Mouse (Mus musculus): ENCODE measurements at regions not wholly inside any gene's neighbourhood (a gene's known extent, or its start where the extent isn't known, plus 50 kb on each side); places are given as distances from the start of the nearest gene placed in this dataset.

DNA sequence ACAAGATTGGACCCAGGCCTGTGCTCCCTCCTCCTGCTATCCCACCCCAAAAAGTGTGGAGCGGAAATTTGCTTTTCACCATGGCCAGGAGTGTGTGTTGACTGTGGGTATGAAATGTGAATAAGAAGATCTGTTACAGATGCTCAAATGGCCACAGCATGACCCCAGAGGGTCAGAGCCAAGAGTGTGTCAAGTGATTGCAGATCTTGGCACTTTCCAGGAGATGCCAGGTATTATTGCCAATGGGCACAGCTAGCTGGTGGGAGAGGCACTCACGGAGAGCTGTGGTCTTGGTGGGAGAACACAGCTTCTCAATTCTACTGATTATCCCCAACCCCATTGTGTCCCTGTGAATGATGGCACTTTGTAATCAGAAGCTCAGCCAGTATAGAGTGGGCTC is 62.7 kb downstream of the Smim20 start:
- no peak for DNase-seq

DNA sequence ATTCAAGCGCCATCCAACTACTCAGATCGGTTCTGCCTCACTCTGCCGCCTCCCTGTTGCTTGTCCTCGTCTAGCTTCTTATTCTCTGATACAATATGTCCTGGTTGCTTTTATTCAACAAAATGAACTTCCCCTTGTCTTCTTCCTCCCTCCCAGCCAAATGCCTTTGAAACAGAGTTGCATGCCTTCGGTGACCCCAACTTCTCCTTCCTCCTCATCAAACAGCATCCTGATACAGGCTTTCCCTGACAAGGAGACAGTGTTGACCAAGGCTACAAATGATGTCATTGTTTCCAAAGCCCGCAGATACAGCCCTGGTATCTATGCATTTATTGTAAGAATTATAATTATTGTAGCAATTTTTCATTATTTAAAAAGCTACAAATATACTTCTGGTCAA is 69.8 kb downstream of the Smim20 start:
- DNase-seq = no peak

DNA sequence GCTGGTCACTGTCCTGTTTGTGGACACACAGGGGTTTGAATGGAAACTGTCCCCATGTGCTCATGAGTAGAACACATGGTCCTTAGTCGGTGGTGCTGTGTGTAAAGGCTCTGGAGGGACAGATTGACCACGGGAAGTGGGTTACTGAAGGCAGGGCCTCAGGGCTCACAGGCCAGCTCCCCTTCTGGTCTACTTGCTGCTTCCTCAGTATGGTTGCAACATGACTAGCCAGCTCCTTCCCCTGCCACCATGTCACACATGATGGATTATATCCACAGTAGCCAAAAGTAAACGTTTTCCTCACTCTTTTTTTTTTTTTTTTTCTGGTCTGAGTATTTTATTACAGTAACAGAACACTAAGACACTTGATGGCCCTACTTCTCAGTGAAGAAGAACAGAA is 70.9 kb downstream of the Smim20 start:
- DNase-seq = no peak

DNA sequence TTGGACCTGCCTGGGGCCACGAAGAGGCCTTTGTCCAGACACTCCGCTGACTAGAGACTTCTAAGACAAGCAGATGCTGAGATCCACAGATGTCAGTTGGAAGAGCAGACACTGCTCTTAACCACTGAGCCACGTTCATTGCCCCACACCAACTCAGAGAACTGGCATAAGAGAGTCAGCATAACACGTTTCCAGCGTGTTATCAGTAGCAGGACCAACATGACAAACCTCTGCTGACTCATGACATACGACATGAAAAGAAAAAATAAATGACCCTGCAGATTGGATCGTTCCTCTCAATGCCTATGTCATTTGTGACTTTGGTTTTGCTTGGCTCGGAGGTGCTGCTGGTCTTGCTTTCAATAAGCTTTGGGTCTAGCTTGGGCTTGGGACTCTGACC is 78.3 kb downstream of the Smim20 start:
- DNase-seq = no peak

DNA sequence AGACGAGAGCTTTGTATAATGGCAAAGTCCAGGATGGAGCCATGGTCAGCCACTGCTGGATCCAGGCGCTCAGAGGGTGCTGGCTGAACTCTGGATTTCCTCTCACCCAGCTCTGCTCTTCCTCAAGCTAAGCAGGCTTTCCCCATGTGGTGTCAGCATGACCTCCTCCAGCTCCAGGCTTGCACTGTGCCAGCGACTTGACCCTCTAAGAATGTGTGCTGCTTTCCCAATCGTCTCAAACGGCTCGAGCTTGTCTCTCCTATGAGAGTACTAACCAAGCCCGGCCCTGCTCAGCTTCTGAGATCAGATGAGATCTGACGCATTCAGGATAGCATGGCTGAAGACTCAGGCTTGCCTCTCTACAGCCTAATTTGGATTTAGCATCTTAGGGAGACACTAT is 79.1 kb downstream of the Smim20 start:
- no peak for DNase-seq

DNA sequence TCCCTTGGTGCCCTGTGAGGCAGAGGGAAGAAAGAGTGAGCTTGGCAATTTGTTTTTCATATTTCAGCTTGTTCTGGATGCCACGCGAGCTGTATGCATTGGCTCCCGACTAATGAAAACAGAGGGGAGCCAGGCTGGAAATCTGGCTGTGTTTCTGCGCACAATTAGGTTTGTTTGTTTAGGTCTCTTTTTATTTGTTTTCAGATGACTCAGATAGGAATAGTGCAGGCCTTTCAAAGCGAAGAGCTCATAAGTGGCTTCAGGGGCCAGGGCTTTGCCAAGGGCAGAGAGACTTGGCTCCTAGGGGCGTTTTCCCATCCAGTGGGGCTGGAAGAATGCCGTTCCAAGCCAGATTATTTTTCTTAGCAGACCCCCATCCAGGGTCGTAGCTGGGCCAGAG is 79.9 kb downstream of the Smim20 start:
- no peak for DNase-seq

DNA sequence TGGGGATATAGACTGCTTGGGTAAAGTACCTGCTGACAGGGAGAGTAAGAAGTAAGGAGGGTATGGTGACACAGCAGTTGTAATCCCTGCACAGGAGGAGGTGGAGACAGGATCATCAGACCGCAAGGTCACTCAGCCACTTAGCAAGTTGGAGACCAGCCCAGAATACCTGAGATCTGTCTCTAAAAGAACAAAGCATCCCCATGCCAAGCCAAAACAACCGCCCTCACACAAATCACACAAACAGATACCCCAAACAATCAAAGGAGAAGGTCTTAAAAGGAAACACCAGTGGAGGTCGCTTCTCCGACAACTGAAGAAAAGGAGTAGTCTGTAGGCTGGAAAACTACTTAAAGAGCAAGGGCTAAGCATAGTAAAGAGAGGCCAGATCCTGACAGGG is 86.0 kb downstream of the Smim20 start:
- DNase-seq = no peak

DNA sequence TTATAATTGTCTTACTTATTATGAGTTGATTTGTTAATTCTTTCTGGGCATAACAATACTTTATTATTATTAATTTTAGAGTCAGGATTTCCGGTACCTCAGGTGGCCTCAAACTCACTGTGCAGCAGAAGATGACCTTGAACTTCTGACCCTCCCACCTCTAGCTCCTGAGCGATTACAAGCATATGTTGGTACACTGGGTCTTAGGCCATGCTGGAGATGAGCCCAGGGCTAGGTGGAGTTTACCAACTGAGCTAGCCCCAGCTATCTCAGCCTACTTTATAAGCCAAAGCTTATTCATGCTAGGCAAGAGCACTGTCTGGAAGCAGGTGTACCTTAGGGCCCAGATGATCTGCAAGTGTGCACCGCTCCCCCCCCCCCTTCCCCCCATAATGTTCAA is 87.4 kb downstream of the Smim20 start:
- no peak for DNase-seq

DNA sequence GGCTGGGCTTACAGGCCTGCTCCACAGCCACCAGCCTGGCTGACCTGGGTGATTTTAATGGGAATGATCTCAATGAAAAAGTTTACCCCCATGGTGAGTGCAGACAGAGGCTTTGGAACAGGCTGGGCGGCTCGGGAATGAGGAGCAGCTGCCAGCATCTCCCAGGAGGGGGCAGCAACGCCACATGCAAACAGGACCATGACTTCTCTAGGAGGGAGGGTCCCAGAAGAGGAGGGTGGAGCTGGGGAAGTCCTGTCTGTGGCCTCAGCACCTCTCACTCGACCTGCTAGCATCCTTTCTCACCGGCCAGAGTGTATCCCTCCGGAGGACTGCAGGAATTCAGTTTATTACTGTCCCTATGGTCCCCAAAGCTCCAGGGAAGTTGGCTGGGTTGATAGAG is 88.2 kb downstream of the Smim20 start:
- DNase-seq = peak; percentile 89

DNA sequence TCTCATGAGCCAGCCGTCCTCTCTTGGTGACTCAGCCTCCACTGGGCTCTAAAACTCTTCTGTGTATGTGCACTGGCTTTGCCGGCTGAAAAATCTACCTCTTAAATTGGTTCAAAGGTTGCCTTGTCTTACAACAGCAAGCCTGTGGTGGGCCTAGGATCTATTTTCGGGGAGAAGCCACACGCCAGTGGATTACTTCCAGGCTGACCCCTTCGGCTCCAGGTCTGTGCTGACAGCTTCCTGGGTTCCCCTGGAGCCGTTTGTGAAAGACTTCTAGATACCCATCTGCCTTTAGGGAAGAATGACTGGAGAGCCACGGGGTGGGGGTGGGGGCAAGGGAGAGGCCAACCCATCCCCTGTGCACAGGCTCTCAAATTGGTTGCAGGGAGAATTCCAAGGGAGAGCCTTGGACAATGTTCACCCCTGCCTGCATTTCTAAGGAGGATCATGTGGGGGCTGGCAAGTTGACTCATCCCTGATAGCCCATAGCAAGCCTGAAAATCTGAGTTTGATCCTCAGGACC is 90.3 kb downstream of the Smim20 start:
- DNase-seq = no peak

DNA sequence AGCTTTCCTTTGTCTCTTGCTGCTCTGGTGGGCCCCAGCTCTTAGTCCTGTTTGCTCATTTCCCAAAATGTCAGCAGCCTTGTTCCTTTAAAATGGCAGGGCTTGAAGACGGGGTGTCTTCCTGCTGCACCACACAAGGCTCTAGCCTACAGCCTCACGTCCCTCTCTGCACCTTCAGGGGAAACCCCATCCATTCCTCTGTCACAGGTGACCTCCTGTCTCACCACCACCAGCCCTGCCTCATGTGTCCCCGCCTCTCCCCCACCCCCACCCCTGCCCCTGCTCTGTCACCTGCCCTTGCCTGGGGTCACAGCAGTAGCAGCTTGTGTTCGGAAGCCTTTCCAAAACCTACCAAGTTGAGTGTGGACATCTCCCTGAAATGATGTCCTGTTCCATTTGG is 91.3 kb downstream of the Smim20 start:
- no peak for DNase-seq

DNA sequence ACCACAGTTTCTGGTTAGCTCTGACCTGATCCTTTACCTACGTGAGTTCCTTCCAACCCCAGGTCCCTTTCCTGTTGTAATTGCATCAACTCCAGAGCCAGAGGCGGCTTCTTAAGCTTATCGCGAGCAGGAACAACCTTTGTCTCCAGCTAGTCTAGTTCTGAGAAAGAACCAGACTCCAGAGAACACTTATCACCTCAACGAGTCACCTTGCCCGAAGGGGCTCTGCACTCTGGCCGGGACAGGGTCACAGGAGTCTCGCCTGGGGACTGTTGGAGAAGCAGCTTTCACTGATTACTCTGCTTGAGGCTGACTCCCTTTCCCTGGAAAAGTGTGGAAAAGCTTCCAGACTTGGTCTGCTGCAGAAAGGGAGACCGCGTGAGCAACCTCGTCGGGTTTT is 93.0 kb downstream of the Smim20 start:
- DNase-seq = no peak

DNA sequence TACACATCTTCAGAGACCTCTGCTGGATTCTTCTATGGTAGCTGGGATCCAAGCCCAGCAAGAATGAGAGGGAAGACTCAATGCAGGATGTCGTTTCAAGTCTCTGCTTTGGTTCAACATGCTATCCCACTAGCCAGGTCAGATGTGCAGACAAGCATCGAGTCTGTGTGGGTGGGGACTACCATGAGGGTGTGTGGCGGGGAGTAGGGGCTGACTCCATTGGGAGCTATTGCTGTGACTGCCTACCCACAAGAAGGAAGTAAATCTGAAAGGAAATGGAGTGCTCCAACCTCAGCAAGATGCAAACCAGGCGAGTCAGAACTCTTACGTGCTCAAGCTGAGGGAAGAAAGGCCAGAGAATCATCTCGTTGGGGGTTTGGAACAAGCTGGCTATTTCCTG is 94.4 kb downstream of the Smim20 start:
- no peak for DNase-seq

DNA sequence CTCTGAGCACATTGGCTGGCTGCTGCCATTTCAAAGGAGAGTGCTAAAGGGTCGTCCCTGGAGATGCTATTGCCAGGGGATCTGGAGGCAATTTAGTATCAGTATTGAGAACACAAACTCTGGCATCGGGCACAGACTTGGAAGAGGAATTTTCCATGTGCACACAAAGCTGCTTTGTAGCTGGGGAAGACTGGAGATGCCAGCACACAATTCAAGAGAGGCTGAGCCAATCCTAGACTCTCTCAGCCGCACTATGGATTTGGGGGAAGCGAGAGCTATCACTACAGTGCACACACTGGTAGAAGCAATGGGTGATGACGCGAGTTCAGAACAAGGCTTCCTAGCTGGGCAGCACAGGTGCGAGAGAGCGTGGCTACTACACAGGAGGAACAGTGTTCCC is 97.0 kb downstream of the Smim20 start:
- no peak for DNase-seq

DNA sequence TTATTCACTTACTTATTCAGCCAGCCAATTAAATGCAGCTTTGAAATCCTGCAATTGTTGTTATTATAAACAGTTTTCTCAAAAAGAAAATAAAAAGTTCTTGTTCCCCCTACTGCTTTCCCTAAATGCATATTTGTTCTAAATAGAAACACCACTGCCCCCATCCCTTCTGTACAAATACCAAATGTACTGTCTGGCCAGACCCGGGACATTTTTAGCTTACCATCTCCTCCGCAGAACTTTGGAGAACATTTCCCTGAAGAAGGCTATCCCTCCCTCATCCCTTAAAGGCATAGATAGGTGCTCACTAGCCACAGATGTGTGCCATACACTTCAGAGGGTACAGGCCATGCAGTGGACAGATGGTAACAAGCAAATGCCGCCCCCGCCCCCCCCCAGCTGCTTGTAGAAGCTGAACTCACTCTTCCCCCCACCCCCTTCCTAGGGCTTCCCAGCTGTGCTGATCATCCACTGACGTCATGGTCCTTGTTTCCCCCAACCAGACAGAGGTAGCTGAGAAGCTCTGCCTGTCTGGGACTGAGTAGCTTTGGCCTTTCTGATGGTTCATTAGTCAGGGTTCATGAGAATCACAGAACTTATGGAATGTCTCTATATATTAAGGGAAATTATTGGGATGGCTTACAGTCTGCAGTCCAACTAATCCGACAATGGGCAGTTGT is 98.9 kb upstream of the Rbpj start:
- DNase-seq = no peak

DNA sequence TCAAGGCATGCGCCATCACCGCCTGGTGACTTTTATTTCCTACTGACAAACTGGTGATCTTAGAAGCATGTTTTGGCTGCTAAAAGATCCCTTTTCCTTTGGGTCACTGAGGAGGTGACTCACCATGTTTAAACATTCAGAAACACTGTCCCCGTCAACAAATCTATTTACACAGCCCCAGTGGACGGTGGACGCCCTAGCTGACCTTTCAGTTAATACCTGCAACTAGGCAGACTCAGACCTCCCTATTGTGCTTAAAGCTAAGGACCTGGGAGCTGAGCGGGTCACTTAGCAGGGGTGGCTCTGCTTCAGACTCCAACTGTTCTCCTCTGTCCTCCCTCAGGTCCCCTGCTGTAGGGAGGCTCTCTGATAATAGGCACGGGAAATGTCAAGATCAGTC is 95.7 kb upstream of the Rbpj start:
- DNase-seq = no peak

DNA sequence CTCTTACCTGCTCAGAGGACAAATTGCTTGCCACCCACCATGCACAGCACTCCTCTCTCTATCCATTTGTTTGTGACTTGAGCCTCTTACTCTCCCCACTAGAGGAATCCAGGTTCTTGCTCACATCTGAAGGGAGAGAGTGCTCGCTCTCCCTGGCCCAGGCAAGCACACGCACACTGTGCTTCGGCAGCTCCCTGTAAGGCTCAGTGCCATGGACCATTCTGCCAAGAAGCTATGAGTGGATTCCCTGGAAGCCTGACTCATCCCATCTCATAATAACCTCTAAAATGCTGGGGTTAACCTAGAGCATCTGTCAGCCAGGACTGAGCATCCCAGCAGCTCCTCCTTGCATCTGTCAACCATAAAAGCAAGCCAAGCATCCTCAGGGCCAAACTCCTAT is 94.3 kb upstream of the Rbpj start:
- DNase-seq = no peak

DNA sequence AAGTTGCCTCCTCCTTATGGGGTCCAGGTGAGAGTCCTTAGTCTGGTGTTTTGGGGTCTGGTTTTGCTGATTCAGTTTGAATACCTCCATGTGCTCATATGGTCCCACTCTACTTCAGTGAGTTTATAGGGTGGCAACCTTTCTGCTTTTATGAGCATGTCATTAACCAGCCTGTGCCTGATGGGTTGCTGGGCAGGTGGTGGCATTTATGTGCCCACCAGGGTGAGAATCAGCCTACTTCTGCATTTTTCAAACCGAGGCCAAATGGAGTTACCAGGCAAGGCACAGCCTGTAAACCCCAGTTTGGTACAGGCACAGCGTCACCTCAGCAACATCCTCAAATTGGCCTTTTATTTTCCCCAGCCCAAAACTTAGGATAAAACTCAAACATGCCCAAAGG is 92.6 kb upstream of the Rbpj start:
- no peak for DNase-seq

DNA sequence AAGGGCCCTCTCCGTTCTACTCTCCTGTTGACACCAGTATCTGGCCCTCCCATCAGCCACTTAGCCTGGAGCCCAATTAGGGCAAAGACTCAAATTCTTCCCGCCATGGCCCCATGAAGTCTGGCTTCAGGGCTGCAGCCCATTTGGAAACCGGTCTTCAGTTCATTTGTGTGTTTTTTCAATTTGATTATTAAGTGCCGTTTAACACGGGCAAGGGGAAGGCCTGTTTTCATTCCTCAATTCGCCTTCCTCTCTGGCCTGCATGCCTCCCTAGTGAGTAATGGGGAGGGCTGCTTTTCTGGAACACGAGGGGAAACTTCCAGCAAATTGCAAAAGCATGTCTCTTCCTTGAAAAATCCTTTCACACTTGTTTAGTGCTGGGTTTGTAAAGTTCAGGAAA is 89.1 kb upstream of the Rbpj start:
- no peak for DNase-seq

DNA sequence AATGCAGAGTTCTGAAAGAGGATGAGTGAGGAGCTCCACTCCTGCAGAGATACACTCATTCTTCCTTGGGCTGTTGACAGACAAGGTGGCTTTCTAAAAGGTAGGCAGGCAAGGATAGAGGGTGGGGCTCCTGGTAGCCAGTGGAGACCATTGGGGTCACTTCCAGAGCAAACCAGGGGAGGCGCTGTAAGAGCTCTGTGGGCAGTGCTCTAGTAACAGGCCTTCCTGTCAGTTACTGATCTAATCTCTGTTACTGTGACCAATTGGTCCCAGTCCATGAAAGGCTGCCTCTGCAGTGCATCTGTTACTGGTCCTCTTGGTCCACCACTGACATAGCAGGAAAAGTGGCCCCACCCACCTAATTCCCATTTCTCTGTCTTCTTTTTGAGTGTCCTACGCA is 88.3 kb upstream of the Rbpj start:
- DNase-seq = no peak

DNA sequence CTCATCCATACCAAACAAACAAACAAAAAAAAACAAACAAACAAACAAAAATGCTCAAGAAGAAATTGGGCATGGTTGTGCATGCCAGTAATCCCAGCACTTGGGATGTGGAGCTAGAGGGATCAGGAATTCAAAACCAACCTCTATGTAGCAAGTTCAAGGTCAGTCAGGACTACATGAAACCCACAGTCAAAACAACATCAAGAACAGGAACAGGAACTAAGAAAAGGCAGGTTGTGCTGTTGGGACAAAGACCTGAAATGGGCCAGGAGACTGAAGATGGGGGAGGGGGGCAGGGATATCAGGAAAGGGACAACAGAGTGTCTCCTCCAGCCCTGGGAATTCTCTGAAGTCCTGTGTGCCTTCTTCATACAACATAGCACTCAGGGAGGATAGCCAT is 87.8 kb upstream of the Rbpj start:
- DNase-seq = no peak

DNA sequence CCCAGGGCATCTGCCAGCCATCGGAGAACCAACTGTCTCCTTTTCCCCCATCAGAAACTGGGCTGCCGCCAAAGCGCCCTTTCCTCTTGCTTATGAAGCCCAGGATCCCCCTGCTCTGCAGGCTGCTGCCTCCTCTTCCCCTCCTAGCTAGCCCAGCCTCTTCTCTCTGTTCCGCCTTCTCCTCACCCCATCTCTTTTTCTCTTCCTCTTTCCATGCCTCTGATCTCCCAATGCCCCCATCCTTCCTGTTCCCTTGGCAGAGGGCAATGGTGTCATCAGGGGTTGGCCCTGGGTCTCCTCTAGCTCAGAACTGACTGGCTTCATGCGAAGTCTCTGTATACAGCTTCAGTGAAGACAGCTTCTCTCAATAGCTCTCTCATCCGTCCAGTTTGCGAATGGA is 87.4 kb upstream of the Rbpj start:
- DNase-seq = no peak

DNA sequence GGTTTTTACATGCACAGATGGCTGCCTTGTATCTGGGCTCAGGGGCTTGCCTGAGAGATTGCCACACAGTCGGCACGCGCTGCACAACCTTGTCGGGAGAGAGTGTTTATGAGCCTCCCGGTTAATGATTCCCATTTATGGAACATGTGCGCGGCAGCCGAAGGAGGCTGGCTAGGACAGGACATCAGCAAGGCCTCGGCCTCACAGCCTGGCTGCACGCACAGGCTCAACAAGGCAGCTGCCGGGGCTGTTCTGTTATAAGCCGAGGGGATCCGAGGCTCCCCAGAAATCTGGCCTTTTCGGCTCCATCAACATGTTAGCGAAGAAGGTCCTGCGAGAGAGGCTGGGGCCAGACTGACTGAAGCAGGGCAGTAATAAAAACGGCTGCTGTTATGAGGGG is 86.3 kb upstream of the Rbpj start:
- DNase-seq = no peak

DNA sequence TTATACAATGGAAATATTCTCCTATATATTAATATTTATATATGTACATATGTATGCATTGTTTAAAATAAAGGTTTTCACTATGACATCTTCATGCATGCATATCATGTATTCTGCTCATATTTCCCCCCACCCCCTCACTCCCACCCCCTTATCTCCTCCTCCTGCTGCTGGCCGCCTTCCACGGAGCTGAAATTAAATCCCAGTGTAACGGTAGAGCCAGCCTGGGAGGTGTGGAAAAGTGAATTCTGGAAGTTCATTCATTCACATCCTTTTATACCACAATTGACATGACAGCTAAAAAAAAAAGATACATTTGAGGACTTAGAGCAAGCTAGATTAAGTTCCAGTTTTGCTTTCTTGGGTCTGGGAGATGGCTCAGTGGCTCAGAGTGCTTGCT is 85.7 kb upstream of the Rbpj start:
- DNase-seq = no peak

DNA sequence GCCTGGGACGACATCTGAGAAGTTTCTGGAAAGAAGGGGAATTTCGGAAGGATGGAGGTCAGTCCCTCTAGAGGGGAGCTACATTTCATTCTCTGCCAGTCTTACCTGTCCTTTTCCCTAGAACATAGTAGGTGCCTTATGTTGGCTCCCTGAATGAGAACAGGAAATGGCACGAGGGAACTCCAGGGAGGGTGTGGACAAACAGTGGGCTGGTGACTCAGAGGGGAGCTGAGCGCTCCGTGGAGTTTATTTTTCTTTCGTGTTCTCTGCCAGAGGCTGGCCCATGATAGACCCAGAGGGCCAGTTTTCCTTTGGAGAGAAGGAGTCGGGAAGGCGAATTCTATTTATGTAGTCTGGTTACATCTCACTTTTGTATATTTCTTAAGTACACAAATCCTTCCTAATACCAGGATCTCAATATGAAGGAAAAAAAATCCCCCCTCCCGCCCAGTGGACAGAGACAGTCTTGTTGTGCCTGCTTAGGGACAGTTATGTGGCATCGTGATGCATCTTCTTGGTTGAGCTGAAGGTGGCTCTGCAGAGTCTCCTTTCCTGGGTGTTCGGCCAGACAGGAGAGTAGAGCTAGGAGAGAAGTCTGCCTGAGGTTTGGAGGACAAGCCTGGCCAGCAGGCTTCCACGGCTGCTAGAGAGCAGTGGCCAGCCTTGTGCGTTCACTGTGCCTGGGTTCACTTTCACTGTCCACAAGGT is 84.3 kb upstream of the Rbpj start:
- DNase-seq = no peak

Measured in right cerebral cortex, postnatal 4 days (tissue).